Mouse (Mus musculus) erythroblast, embryonic 14.5 days (primary cell): ENCODE measurements around the gene Stk17b. TPM values are rescaled to one million over a fixed set of nuclear protein-coding genes. Genes with fewer than 3 reads are reported as not detected.

ENCODE experiments used
- H3K27me3 ChIP-seq: 2 replicates; pipeline ENCODE4 v1.6.1; 2012; ENCODE audit warnings: inconsistent platforms; ENCODE audit not compliant: control insufficient read depth
- H3K36me3 ChIP-seq: 2 replicates; pipeline ENCODE4 v1.6.1; 2012; ENCODE audit warnings: mild to moderate bottlenecking, inconsistent platforms; ENCODE audit not compliant: control insufficient read depth
- H3K4me1 ChIP-seq: 2 replicates; pipeline ENCODE4 v1.6.1; 2012; ENCODE audit warnings: inconsistent platforms; ENCODE audit not compliant: control insufficient read depth
- H3K4me3 ChIP-seq: replicated peaks from 2 replicates; pipeline ENCODE3; 2012; ENCODE audit warnings: moderate library complexity, mild to moderate bottlenecking, inconsistent platforms
- H3K9me3 ChIP-seq: 2 replicates; pipeline ENCODE4 v1.6.1; 2012; ENCODE audit warnings: low read length, inconsistent platforms, mixed read lengths; ENCODE audit not compliant: control insufficient read depth
- GATA1 ChIP-seq: IDR thresholded peaks from 2 replicates; pipeline ENCODE4 v1.6.1; 2012; ENCODE audit warnings: low read length, inconsistent platforms, mixed read lengths
- TAL1 ChIP-seq: IDR thresholded peaks from 3 replicates; pipeline ENCODE4 v1.6.1; 2012; ENCODE audit warnings: low read length, inconsistent platforms, mixed read lengths
- polyA plus RNA-seq: library from polyadenylated mRNA; stranded (reverse); fragments of >175 nt; gene quantifications from 2 replicates; pipeline ENCODE4 v1.2.3, GENCODE M21; 2012

Stk17b gene
- polyA plus RNA-seq, 1 experiment: 0.52 TPM

DNA sequence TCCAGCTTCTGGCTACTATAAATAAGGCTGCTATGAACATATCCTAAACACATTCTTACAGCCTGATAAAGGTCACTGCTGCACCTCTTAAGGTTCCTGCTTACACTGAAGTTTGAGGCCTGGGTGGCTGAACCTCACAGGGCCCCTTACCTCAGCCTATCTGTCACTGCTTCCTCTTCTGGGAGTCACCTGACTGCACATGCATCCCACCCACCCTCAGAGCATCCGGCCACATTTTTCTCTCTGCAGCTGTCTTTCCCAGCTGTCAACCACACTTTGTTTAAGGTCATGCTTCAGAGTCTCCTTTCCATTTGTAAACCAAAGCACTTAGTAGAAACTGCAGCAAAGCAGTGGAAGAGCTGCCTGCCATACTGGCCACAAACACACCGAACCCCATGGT lies 6.3 kb upstream of the Stk17b start:
- H3K4me1 ChIP-seq: no peaks in the 10 kb centered on the region
- TF ChIP-seq GATA1 (no peak), TAL1 (no peak)
- no peaks in the 10 kb centered on the region for H3K36me3 ChIP-seq
- H3K9me3 ChIP-seq: no peaks in the 10 kb centered on the region
- H3K27me3 ChIP-seq: no peaks in the 10 kb centered on the region
- H3K4me3 ChIP-seq: no peak overlapping the region

DNA sequence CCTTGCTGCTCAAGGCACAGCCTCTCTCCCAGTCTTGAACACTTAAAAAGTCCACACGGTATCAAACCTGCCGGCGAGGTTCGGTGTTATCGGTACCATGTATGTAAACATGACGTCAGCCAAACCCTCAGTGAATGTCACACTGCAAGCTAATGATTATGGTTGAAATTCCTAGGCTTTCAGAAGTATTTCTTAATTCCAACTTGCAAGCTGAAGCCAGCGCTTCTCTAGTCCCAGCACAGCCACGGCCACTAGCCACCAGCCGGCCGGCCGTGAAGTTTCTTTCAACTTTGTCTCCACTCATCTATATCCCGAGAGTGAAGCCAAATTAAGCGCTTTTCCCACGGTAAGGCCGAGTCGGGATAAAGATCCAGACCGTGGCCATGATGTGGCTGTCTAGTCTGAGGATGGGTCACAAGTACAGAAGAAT lies 718 bp downstream of the Stk17b start:
- no peaks in the 10 kb centered on the region; the same call in 1 of the 2 replicates for H3K9me3 ChIP-seq
- H3K36me3 ChIP-seq: peaks cover 5% of the 10 kb centered on the region
- H3K27me3 ChIP-seq: no peaks in the 10 kb centered on the region
- peaks cover 17% of the 10 kb centered on the region for H3K4me1 ChIP-seq
- peak overlapping the region; percentile 100 for H3K4me3 ChIP-seq
- peak; percentile 75 for TF ChIP-seq GATA1
- TF ChIP-seq TAL1: no peak

DNA sequence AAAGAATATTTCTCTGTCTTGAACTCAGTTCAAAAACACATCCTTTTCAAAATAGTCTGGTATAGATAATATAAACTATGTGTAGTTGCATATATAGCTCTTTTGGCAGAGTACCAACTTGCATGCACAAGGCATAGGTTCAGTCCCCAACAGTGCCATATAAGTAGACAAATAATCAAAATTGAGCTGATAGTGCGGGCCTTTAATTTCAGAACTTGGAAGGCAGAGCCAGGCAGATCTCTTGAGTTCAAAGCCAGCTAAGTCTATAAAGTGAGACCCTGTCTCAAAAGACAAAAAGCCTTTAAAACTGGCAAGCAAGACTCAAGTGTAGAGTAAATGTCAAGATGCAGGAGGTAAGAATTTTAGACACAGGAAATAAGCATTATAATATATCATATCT lies 2.1 kb downstream of the Stk17b start:
- peaks cover 5% of the 10 kb centered on the region for H3K36me3 ChIP-seq
- peak overlapping the region; percentile 100 for H3K4me3 ChIP-seq
- TF ChIP-seq GATA1: no peak
- TF ChIP-seq TAL1: no peak
- H3K4me1 ChIP-seq: peaks cover 17% of the 10 kb centered on the region
- no peaks in the 10 kb centered on the region for H3K27me3 ChIP-seq
- H3K9me3 ChIP-seq: no peaks in the 10 kb centered on the region; the same call in 1 of the 2 replicates

DNA sequence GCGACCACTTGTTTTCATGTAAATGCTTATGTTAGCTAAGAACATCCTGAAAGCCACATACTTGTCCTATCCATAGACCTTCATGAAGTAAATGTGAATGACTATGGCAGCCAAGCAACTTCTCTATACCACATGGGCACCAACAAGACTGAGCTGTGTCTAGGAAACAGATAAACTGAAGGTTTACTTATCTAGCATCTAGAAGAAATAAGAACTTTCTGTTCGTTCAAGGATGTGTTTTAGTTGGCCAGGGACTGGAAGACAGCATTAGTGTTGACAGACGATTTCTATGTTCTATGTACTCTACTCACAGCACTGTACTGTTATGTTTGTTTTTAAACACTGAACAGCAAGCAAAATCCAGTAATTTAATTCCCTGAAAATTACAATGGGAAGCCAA lies 2.9 kb downstream of the Stk17b start:
- no peaks in the 10 kb centered on the region for H3K27me3 ChIP-seq
- TF ChIP-seq GATA1 (no peak), TAL1 (no peak)
- peaks cover 5% of the 10 kb centered on the region for H3K36me3 ChIP-seq
- no peaks in the 10 kb centered on the region; the same call in 1 of the 2 replicates for H3K9me3 ChIP-seq
- peak overlapping the region; percentile 26 for H3K4me3 ChIP-seq
- peaks cover 17% of the 10 kb centered on the region for H3K4me1 ChIP-seq

DNA sequence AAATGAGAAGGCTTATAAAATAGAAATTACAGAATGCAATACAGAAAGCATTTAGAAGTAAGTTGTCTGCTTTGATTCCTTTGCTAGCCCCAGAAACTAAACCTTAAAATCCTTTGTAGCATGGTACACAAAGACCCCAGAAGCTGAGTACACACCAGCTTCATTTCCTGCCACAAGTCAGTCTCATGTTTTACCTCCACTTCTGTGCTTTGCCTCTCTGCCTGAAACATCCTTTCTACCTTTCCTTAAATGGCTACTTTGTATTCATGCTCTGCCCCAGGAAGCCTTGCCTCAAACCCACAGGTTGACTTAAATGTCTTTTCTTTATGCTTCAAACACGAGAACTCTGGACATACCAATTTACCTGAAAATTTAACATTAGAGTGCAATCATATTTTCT lies 3.7 kb downstream of the Stk17b start:
- TF ChIP-seq TAL1 (no peak), GATA1 (no peak)
- Histone ChIP-seq H3K4me1 (peaks cover 17% of the 10 kb centered on the region), H3K36me3 (peaks cover 5% of the 10 kb centered on the region), H3K27me3 (no peaks in the 10 kb centered on the region), H3K4me3 (no peak overlapping the region), H3K9me3 (no peaks in the 10 kb centered on the region; the same call in 1 of the 2 replicates)

DNA sequence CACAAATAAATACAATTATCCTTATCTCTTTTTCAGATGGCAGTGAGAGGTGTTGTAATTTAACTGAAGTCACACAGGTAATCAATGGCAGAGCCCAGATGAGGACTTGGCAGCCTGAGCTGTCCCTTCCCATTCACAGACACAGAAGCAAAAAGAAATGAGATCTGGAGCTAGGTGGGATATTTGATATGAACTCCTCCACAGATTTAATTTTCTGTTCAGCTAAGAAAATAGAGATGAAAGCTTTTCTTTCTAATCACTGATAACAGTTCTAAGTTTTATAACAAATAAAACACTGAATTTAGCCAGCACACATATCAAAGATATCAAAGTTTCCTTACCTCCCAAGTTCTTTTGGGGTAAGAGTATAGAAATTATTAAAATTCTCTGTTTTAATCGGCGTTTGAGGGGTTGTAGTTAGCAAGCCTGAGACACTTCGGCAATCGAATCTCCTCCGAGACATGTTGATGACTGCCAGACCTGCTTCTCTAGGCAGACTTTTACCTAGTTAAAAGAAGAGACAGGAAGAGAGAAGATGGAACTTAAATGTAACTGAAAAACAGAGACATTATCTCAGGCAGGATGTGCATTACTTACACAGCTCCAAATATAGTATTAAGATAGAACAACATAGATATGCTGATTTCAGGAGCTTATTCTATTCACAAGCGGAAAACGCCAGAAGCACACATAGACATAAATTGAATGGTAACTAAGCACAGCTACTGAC lies 8.7 kb downstream of the Stk17b start:
- H3K9me3 ChIP-seq: no peaks in the 10 kb centered on the region
- no peak for TF ChIP-seq TAL1
- TF ChIP-seq GATA1: no peak
- H3K36me3 ChIP-seq: peaks cover 14% of the 10 kb centered on the region
- H3K4me1 ChIP-seq: peaks cover 2% of the 10 kb centered on the region; the same call in 1 of the 2 replicates
- H3K4me3 ChIP-seq: no peak overlapping the region
- H3K27me3 ChIP-seq: no peaks in the 10 kb centered on the region

DNA sequence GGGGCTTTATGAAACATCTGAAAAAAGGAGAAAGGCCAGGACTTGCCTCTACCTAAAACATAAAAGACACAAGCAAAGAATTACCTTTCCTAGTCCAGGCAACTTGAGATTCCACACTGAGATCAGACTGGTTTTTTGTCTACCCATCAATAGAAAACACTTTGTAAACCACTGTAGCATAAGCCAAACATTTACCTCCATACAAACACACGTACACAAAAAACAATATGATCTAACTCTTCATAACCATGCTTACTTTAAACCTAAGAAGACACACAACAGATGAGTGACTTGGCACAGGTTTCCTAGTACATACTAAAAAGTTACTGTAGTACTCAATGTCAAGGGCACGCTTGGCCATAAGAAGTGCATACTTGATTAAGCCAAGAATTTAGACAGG lies 9.5 kb downstream of the Stk17b start:
- Histone ChIP-seq H3K9me3 (no peaks in the 10 kb centered on the region), H3K27me3 (no peaks in the 10 kb centered on the region), H3K36me3 (peaks cover 20% of the 10 kb centered on the region), H3K4me1 (peaks cover 2% of the 10 kb centered on the region; the same call in 1 of the 2 replicates), H3K4me3 (no peak overlapping the region)
- TF ChIP-seq TAL1 (no peak), GATA1 (no peak)

DNA sequence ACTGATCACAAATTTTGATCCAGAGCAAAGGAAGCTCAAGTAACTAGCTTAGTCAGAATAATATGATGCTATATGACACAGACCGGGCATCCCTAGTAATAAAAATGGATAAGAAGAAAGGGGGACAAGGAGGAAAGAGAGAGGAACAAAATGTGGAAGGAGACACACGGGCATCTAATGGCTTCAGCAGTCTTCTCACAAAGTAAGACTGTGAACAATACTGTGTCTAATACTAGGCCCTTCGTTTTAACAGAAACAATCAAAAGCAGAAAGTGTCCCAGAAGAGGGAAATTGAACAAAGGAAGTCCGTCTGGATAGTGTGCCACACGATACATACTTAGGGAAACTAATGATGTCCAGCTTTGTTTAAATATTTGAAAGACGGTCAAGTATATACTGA lies 10.0 kb downstream of the Stk17b start:
- Histone ChIP-seq H3K9me3 (no peaks in the 10 kb centered on the region), H3K36me3 (peaks cover 24% of the 10 kb centered on the region), H3K4me3 (no peak overlapping the region), H3K4me1 (peaks cover 2% of the 10 kb centered on the region; the same call in 1 of the 2 replicates), H3K27me3 (no peaks in the 10 kb centered on the region)
- no peak for TF ChIP-seq GATA1
- no peak for TF ChIP-seq TAL1

DNA sequence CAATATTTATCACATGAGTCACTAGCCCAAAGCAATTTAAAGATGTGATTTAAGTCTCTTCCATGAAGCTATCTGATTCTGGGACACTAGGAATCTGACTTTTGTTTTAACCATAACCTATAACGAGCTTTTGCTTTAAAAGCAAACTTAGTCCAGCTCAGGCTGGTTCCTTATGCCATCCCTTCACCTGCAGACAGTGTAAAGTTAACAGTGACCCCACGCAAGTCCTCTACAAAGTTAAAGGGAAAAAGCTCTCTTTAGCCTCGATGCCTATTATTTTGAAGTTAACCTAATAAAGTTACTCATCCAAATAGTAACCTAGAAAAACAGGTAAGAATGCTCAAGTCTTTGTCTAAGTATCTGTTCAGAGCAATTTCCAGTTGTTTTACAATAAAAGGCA lies 10.5 kb downstream of the Stk17b start:
- peaks cover 2% of the 10 kb centered on the region; the same call in 1 of the 2 replicates for H3K4me1 ChIP-seq
- H3K4me3 ChIP-seq: no peak overlapping the region
- TF ChIP-seq TAL1 (no peak), GATA1 (no peak)
- H3K9me3 ChIP-seq: no peaks in the 10 kb centered on the region
- H3K27me3 ChIP-seq: no peaks in the 10 kb centered on the region
- H3K36me3 ChIP-seq: peaks cover 27% of the 10 kb centered on the region
